Mouse (Mus musculus) lung, postnatal 0 days (tissue): Measurements from ENCODE around the gene Zfp13.

Experiments
- CTCF ChIP-seq: IDR thresholded peaks from 2 replicates; pipeline ENCODE4 v1.5.1; 2016; ENCODE audit warnings: antibody characterized with exemption, mild to moderate bottlenecking
- EP300 ChIP-seq: IDR thresholded peaks from 2 replicates; pipeline ENCODE4 v1.6.1; 2016; ENCODE audit warnings: antibody characterized with exemption, mild to moderate bottlenecking, control low read depth

GRCm38 (mm10) chr17:23584786-23585185 lies 14.5 kb downstream of the Zfp13 start:
- TF ChIP-seq CTCF (no peak), EP300 (no peak)
